Mouse (Mus musculus): ENCODE data around the gene Plxnd1.

The Plxnd1 gene

GRCm38 (mm10) chr6:115977810-115978209 lies 17.0 kb downstream of the Plxnd1 start:
- no peak for DNase-seq

DNA sequence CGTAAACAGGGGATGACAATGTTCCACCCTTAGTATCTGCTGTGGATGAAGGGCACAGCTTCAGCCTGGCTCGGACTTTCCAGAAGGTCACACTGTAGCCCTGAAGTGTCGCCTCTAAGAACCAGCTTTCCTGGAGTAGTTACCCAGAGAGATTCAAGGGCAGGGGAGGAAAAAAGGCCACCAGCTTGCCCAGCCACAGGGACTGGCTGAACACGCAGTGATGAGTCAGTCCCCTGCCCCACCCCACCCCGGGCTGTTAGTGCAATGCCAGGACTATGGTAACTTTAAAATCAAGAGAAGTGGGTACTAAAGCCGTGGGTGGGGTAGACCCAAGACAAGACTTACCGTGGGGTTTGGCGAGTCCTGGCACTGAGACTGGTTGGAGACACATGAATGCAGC lies 19.2 kb downstream of the Plxnd1 start:
- DNase-seq = no peak

DNA sequence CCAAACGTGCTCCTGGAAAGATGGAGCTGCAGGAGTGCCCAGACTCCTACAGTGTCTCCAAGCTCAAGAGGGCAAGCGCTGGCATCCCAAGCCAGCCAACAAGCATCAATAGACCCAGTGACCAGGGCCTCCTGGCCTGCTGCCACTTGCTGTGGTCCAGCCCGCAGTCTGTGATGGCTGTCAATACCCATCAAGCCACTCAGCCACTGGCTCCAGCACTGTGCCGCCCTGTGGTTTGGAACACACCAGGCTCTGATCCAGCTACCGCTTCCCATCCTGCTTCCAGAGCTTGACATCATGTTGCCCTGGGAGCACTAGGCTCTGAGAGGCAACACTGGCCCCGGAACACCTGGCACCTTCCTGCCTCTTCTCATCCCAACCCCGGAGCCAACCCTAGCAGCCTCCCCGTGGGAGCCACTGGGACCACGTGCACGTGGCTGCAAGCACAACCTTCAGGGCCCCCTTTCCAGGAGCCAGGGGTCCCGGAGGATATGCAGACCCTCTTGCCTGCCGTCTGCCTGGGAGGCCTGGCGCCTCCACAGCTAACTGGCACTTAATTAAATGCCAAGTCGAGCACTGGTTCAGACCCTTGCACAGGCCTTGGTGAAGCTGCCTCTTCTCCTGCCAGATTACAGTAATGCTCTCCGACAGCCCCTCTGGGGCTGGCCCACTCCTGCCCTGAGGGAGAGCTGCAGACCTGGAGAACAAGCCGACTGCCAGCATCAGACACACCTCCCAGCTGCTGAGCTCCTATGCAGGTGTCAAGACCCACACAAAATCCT lies 20.7 kb downstream of the Plxnd1 start:
- no peak for DNase-seq

GRCm38 (mm10) chr6:115973139-115973875 lies 21.5 kb downstream of the Plxnd1 start:
- DNase-seq = no peak

- DNase-seq = peak in 1 of 2 experiments; percentile 79
These were observed 22.6 kb downstream of the Plxnd1 start for GRCm38 (mm10) chr6:115972083-115972764.

GRCm38 (mm10) chr6:115971273-115972060 lies 23.3 kb downstream of the Plxnd1 start:
- DNase-seq = peak; percentile 66 to 78

GRCm38 (mm10) chr6:115969952-115970351 lies 24.9 kb downstream of the Plxnd1 start:
- DNase-seq = no peak

- DNase-seq = no peak
These were observed 25.7 kb downstream of the Plxnd1 start for GRCm38 (mm10) chr6:115969103-115969502.

DNA sequence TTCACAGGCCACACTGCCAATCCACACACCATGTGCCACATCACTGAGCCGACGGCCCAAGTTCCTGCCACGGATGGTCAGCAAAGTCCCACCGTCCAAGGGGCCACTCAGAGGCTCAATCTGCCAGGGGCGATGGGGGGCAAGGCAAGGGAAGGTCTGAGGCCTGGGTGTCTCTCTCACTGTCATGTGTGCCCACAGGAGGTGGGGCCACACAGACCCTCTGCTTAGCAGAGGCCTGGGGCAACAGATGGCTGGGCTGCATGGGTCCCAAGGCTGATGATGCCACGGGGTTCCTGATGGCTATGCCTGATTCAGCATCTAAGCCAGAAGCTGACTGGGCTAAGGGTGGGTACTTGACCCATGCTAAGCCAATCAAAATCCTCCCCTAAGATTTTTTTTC lies 26.1 kb downstream of the Plxnd1 start:
- DNase-seq = no peak

DNA sequence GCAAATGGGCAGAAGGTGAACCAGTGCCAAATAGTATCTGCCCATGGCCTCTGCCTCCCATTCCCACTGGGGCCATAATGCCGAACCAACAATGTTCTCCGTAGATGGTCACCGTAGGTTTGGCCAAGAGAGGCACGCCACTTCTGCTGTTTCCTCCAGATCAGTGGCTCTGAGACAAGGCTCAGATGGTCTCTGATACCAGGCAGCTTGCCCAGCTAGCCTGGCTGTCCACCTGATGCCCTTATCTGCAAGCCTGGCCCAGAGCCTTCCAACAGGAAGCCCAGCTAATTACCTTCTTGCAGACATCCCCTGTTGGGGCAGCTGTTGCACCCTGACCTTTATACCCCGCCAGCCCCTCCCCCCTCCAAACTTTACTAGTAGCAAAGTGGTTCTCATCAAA lies 26.7 kb downstream of the Plxnd1 start:
- DNase-seq = no peak

GRCm38 (mm10) chr6:115967291-115967880 lies 27.4 kb downstream of the Plxnd1 start:
- no peak for DNase-seq

DNA sequence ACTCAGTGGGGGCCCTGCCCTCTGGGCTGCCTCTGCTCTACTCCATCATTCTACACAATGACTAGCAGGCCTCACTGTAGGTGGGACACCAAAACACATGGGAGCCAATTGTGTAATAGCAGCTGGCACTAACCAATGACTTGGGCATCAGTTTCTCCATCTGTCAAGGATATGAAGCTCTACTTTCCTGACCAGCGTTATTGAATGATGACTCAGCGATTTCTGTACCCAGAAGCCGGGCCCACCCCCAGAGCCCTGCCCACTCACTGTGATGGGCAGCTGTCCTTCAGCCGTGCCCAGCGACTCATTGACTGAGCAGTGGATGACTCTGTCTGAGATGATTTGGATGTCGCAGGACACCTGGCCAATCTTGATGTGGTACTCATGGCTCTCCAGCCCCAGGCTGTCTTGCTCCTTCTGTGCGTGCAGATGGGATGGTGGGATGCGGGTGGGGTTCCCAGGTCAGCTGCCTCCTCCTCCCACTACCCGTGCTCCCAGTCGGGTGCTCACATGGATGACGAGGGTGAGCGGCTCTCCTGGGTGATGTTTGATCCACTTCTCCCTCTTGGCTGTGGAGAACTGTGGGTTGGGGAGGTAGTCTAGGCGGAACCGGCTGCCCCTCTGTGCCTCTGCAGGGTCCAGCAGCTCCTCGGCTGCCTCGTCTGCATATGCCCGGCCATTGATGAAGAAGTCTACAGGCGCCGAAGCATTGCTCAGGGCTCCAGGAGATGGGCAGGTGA lies 28.4 kb downstream of the Plxnd1 start:
- DNase-seq = no peak

- DNase-seq = no peak
These were observed 31.1 kb downstream of the Plxnd1 start for GRCm38 (mm10) chr6:115963656-115964055.

DNA sequence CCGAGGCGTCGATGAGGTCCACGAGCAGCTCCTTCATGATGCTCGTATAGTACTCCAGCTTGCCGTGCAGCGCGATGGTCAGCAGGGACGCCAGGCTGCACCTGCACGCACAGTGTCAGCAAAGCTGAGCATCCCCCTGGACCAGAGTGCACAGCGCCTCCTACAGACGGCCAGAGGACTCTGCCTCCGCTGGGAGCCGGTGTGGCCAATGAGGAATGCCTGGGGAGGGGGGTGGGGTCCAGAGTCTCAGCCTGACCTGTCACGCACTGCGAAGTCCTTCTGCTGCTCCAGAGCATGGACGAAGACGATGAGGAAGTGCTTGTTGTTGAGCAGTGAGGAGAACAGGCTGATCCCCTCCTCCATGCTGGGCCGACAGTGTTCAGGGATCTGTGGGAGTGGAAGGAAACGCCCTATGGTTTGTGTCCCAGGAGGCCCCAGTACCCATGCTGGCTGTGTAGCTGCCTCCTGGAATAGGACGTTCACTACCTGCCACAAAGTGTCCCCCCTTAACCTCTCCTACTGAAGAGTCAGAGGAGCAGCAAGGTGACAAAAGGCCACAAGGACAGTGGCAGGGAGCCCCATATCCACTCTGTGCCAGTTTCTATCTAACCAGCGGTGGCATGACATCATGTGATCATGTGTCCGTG lies 32.2 kb downstream of the Plxnd1 start:
- DNase-seq = no peak

GRCm38 (mm10) chr6:115961743-115962142 lies 33.1 kb downstream of the Plxnd1 start:
- no peak for DNase-seq

- DNase-seq = no peak
These were observed 34.5 kb downstream of the Plxnd1 start for GRCm38 (mm10) chr6:115960322-115960721.

GRCm38 (mm10) chr6:115959151-115959691 lies 35.6 kb downstream of the Plxnd1 start:
- DNase-seq = peak; percentile 88 to 93

GRCm38 (mm10) chr6:115958445-115958844 lies 36.4 kb downstream of the Plxnd1 start:
- no peak for DNase-seq

- no peak for DNase-seq
These were observed 37.1 kb downstream of the Plxnd1 start for GRCm38 (mm10) chr6:115957681-115958080.

- peak; percentile 82 to 95 for DNase-seq
These were observed 37.7 kb downstream of the Plxnd1 start for GRCm38 (mm10) chr6:115956922-115957601.
